In the genomic region with DNA sequence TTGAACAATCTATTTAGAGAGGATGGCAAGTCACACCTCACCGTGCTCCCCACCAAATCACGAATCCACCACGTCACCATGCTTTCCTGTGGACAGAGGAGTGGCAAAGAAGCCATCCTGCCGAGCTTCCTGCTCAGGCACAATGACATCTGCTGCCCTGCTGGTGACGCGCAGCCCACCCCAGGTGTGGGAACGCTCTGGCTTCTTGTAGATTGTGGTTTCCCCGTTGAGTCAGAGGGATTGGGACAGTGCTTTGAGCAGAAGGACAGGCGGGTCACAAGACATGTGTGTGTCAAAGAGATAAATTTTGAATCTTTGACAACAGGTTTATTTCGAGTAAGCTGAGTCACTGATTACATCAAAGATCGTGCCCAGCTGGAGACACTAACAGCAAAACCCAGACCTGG, we compare ENCODE assay signal across 11 mouse cellular contexts.
A peak's percentile ranks its signal among the peaks of the same experiment; 100 is the strongest.
DNase-seq lines count a peak whose midpoint lies in the region; ATAC-seq lines count a peak whose summit lies in the region.
"Had no signal": no experiment of that assay in that cellular context is flagged by ENCODE, and none has a peak within 500 bp of the region (broad histone marks: within the 10 kb centered on the region; RNA-seq: fewer than 3 reads in every experiment).

No protein-coding gene starts in this region.

- peak; percentile 86 for DNase-seq in CD4-positive, CD25-positive, alpha-beta regulatory T cell, adult 2 months (ENCODE audit: low read depth, low spot score)
- peak; percentile 67 to 78 for DNase-seq in thymus, adult 18-20 months
- DNase-seq in heart, adult 9 months (ENCODE audit: low spot score in 2 of 2), result no peak
- DNase-seq in ovary, adult 18-20 months (ENCODE audit: low spot score), result no peak
- DNase-seq in kidney, adult 18-20 months, result no peak
- DNase-seq in right cerebral cortex, postnatal 10 days (ENCODE audit: low spot score in 2 of 2), result no peak
- DNase-seq: cerebellum, adult 11 months; right cerebral cortex, adult 18-20 months had no signal

- peak; percentile 84 for ATAC-seq in activated CD4-positive, CD25-positive, alpha-beta regulatory T cell, adult 4 months
- peak; percentile 84 for ATAC-seq in megakaryocyte, adult 5-6 weeks (ENCODE audit: poor library complexity, severe bottlenecking)
- ATAC-seq: intestine, embryonic 16.5 days had no signal

Comparison
In these comparisons a context has a peak if more than half of its experiments do, and no peak if none do; other contexts are left out.
1. DNase-seq: peak in CD4-positive, CD25-positive, alpha-beta regulatory T cell, adult 2 months (single experiment) and thymus, adult 18-20 months (2 of 2); none in heart, adult 9 months (0 of 2), ovary, adult 18-20 months (single experiment), kidney, adult 18-20 months (single experiment) and right cerebral cortex, postnatal 10 days (0 of 2).